Mouse (Mus musculus) bone marrow macrophage, adult 2 months (primary cell): ENCODE data around the gene Slc45a3.

Experiments
- CTCF ChIP-seq: IDR thresholded peaks from 2 replicates; pipeline ENCODE4 v1.5.1; 2012; ENCODE audit warnings: low read depth, mild to moderate bottlenecking, low read length, moderate library complexity
- POLR2A ChIP-seq: IDR thresholded peaks from 2 replicates; pipeline ENCODE4 v1.6.1; 2012; ENCODE audit warnings: mild to moderate bottlenecking, low read depth, low read length, borderline replicate concordance

DNA sequence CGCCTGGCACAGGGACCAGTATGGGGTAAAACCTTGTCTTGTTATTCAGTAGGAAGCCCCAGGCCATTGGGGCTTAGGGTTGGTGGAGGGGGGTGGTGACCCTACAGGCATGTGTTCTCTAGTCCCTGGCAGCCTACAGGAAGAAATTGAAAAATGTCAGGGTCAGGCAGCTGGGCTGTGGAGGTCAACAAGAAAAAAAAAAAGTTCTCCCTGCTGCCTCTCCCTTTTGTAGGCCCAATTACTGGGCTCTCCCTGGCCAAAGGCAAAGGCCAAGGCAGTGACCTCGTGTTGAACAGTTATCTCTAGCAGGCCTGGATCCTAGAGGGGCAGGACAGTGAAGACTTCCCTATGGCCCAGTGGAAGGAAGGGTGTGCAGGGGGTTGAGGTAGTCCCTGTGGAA is 17.7 kb downstream of the Slc45a3 start:
- TF ChIP-seq CTCF (no peak), POLR2A (no peak)
